Mouse (Mus musculus) lung, adult 2 months (tissue): ENCODE data around the gene Palld.

Experiments used
- CTCF ChIP-seq: fragments of 200-500 bp; IDR thresholded peaks from 2 replicates; pipeline ENCODE4 v1.5.1; 2011; ENCODE audit warnings: mild to moderate bottlenecking, low read length, control low read depth; ENCODE audit not compliant: insufficient read depth
- POLR2A ChIP-seq: fragments of 200-500 bp; IDR thresholded peaks from 2 replicates; pipeline ENCODE4 v1.6.1; 2011; ENCODE audit warnings: low read depth, mild to moderate bottlenecking, control low read depth, low read length, borderline replicate concordance; ENCODE audit errors: extremely low read depth

DNA sequence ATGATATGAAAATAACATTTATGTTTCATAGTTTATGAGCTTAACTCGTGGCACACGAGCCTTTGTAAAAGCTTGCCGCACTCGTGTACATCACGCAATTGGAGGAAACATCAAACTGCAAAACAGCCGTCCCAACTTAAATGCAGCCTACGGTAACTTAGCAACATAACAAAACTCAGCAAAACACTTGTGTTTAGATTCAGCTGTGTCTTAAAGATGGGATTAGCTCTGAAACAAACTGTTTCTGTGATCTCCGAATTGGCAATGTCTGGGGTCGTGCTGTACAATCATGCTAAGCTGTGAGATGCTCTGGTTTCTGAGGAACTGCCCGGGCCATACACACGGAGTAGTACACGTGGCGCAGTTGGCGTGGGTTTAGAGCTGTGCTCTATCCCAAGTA is 375.5 kb downstream of the Palld start:
- no peak for TF ChIP-seq CTCF
- TF ChIP-seq POLR2A: no peak
